In genomic region chr14:20347991-20348541, GRCm38 (mm10) we compare ENCODE assay signal across 8 mouse cellular contexts. TPM values are rescaled to one million over a fixed set of nuclear protein-coding genes. Genes with fewer than 3 reads are reported as not detected.
DNase-seq lines count a peak whose midpoint lies in the region; ATAC-seq and TF ChIP-seq lines count a peak whose summit lies in the region.

Ecd (minus strand) TSS chr14:20348121.
Fam149b (plus strand) TSS chr14:20348162.

- H3K4me3 ChIP-seq in E14TG2a.4 (replicated peaks; ENCODE audit: low read length): peak within 1 kb of the TSS; percentile 96
- peak within 1 kb of the TSS; percentile 87 for H3K4me3 ChIP-seq in forebrain, embryonic 12.5 days (replicated peaks)
- peak within 1 kb of the TSS; percentile 88 for H3K4me3 ChIP-seq in heart, postnatal 0 days (ENCODE audit: low read depth, low read length)
- peak within 1 kb of the TSS; percentile 79 for H3K4me3 ChIP-seq in liver, embryonic 16.5 days (ENCODE audit: low read depth, low read length)
- peak within 1 kb of the TSS; percentile 74 for H3K4me3 ChIP-seq in neural tube, embryonic 13.5 days
- peak within 1 kb of the TSS; percentile 100 for H3K4me3 ChIP-seq in testis, adult 2 months (ENCODE audit: control insufficient read depth, low read depth, low read length)

- peak within 1 kb of the TSS; percentile 78 for H3K4me2 ChIP-seq in forebrain, embryonic 12.5 days
- peak within 1 kb of the TSS; percentile 86 for H3K4me2 ChIP-seq in heart, postnatal 0 days (ENCODE audit: low read depth, low read length)
- H3K4me2 ChIP-seq in liver, embryonic 16.5 days (ENCODE audit: low read depth, low read length): peak within 1 kb of the TSS; percentile 53
- peak within 1 kb of the TSS; percentile 82 for H3K4me2 ChIP-seq in neural tube, embryonic 13.5 days

- no peaks in the 10 kb centered on the region for H3K27me3 ChIP-seq in E14TG2a.4 (ENCODE audit: insufficient read depth, low read length)
- no peaks in the 10 kb centered on the region for H3K27me3 ChIP-seq in forebrain, embryonic 12.5 days
- no peaks in the 10 kb centered on the region for H3K27me3 ChIP-seq in heart, postnatal 0 days (ENCODE audit: control insufficient read depth, insufficient read depth, low read length)
- H3K27me3 ChIP-seq in liver, embryonic 16.5 days (ENCODE audit: control insufficient read depth, insufficient read depth, low read depth, low read length): no peaks in the 10 kb centered on the region
- H3K27me3 ChIP-seq in neural tube, embryonic 13.5 days: no peaks in the 10 kb centered on the region
- H3K27me3 ChIP-seq in testis, adult 2 months (ENCODE audit: control insufficient read depth, insufficient read depth, low read length): no peaks in the 10 kb centered on the region

- peak; percentile 91 for TF ChIP-seq POLR2A in testis, adult 2 months (IDR thresholded peaks at IDR 0.05; ENCODE audit: control insufficient read depth, low read depth, low read length)

- peaks cover 24% of the 10 kb centered on the region for H3K4me1 ChIP-seq in E14TG2a.4 (replicated peaks; ENCODE audit: low read depth, low read length)
- peaks cover 18% of the 10 kb centered on the region for H3K4me1 ChIP-seq in forebrain, embryonic 12.5 days
- peaks cover 14% of the 10 kb centered on the region for H3K4me1 ChIP-seq in heart, postnatal 0 days (ENCODE audit: control insufficient read depth, insufficient read depth)
- peaks cover 14% of the 10 kb centered on the region for H3K4me1 ChIP-seq in liver, embryonic 16.5 days (ENCODE audit: control insufficient read depth, low read depth, low read length)
- H3K4me1 ChIP-seq in neural tube, embryonic 13.5 days (replicated peaks): peaks cover 30% of the 10 kb centered on the region
- H3K4me1 ChIP-seq in testis, adult 2 months (ENCODE audit: control insufficient read depth, insufficient read depth, low read length): no peaks in the 10 kb centered on the region; the same call in 1 of the 2 replicates

- under 1% methylated on average over 42 of the region's 42 CpGs for WGBS in forebrain, embryonic 12.5 days
- WGBS in heart, postnatal 0 days: under 1% methylated on average over 42 of the region's 42 CpGs
- WGBS in liver, embryonic 16.5 days (ENCODE audit: insufficient replicate concordance): under 1% methylated on average over 42 of the region's 42 CpGs
- under 1% methylated on average over 42 of the region's 42 CpGs for WGBS in neural tube, embryonic 13.5 days

- H3K27ac ChIP-seq in forebrain, embryonic 12.5 days: peak within 1 kb of the TSS; percentile 90
- peak within 1 kb of the TSS; percentile 97 for H3K27ac ChIP-seq in heart, postnatal 0 days (ENCODE audit: low read depth)
- H3K27ac ChIP-seq in liver, embryonic 16.5 days (ENCODE audit: low read length): peak within 1 kb of the TSS; percentile 84
- H3K27ac ChIP-seq in neural tube, embryonic 13.5 days (replicated peaks): peak within 1 kb of the TSS; percentile 94
- H3K27ac ChIP-seq in testis, adult 2 months (ENCODE audit: control insufficient read depth, insufficient read depth, low read depth, low read length): peak within 1 kb of the TSS; percentile 97

- peaks cover 15% of the 10 kb centered on the region for H3K9me3 ChIP-seq in E14TG2a.4 (ENCODE audit: low read length)
- no peaks in the 10 kb centered on the region for H3K9me3 ChIP-seq in forebrain, embryonic 12.5 days
- no peaks in the 10 kb centered on the region for H3K9me3 ChIP-seq in heart, postnatal 0 days (replicated peaks; ENCODE audit: control insufficient read depth, low read length)
- H3K9me3 ChIP-seq in liver, embryonic 16.5 days (replicated peaks; ENCODE audit: control insufficient read depth, low read length): no peaks in the 10 kb centered on the region
- no peaks in the 10 kb centered on the region for H3K9me3 ChIP-seq in neural tube, embryonic 13.5 days

- peak within 1 kb of the TSS; percentile 94 for H3K9ac ChIP-seq in forebrain, embryonic 12.5 days
- peak within 1 kb of the TSS; percentile 93 for H3K9ac ChIP-seq in heart, postnatal 0 days (replicated peaks; ENCODE audit: low read depth, low read length)
- peak within 1 kb of the TSS; percentile 92 for H3K9ac ChIP-seq in liver, embryonic 16.5 days (ENCODE audit: low read depth, low read length)
- H3K9ac ChIP-seq in neural tube, embryonic 13.5 days: peak within 1 kb of the TSS; percentile 87

- ATAC-seq in forebrain, embryonic 12.5 days (ENCODE audit: low FRiP score): peak; percentile 99
- ATAC-seq in heart, postnatal 0 days (ENCODE audit: insufficient read depth, low read depth): peak; percentile 98
- ATAC-seq in liver, embryonic 16.5 days (ENCODE audit: low read depth): peak; percentile 99
- ATAC-seq in neural tube, embryonic 13.5 days (ENCODE audit: low read depth): peak; percentile 98

- no peak for TF ChIP-seq CTCF in E14TG2a.4 (conservative IDR thresholded peaks at IDR 0.05; ENCODE audit: low read length)
- TF ChIP-seq CTCF in heart, postnatal 0 days (IDR thresholded peaks at IDR 0.05; ENCODE audit: low read depth): peak; percentile 42
- TF ChIP-seq CTCF in testis, adult 2 months (IDR thresholded peaks at IDR 0.05; ENCODE audit: control insufficient read depth, insufficient read depth, insufficient replicate concordance, low read depth, low read length): no peak

- H3K36me3 ChIP-seq in E14TG2a.4 (ENCODE audit: insufficient read depth, low read length): peaks cover 40% of the 10 kb centered on the region
- H3K36me3 ChIP-seq in forebrain, embryonic 12.5 days (replicated peaks): peaks cover 34% of the 10 kb centered on the region
- peaks cover 26% of the 10 kb centered on the region for H3K36me3 ChIP-seq in heart, postnatal 0 days (replicated peaks; ENCODE audit: control insufficient read depth, insufficient read depth, low read length)
- peaks cover 3% of the 10 kb centered on the region; the same call in 1 of the 2 replicates for H3K36me3 ChIP-seq in liver, embryonic 16.5 days (ENCODE audit: control insufficient read depth, insufficient read depth)
- H3K36me3 ChIP-seq in neural tube, embryonic 13.5 days: peaks cover 41% of the 10 kb centered on the region
- peaks cover 2% of the 10 kb centered on the region; the same call in 1 of the 2 replicates for H3K36me3 ChIP-seq in testis, adult 2 months (ENCODE audit: control insufficient read depth, insufficient read depth, low read length)

- TF ChIP-seq EP300 in heart, postnatal 0 days (IDR thresholded peaks at IDR 0.05; ENCODE audit: low read depth): peak; percentile 13; the same call in 1 of the 2 replicates

- DNase-seq in c-Kit-positive CD71-positive TER-119-positive erythroid progenitor cells, embryonic 14.5 days (ENCODE audit: low spot score): peak; percentile 97
- DNase-seq in heart, postnatal 0 days (ENCODE audit: low spot score): peak; percentile 96
- DNase-seq in kidney, postnatal 4 days: peak; percentile 92 to 94

RNA-seq across cellular contexts. Expression of gene Ecd, which starts in this region (rescaled TPM):
- polyA plus RNA-seq in forebrain, embryonic 12.5 days (2016; fragmentation: Nextera tagmentation; extraction: Ambion mirVana): 63.6 and 64.0 TPM in 2 replicates
- 19.1 and 38.5 TPM in 2 replicates for total RNA-seq in heart, postnatal 0 days (2014; rRNA removed; ENCODE audit: low replicate concordance)
- 23.2 and 24.3 TPM in 2 replicates for polyA plus RNA-seq in heart, postnatal 0 days (2015; fragmentation: Nextera tagmentation; extraction: Ambion mirVana)
- polyA plus RNA-seq in liver, embryonic 16.5 days (2015; fragmentation: Nextera tagmentation; extraction: Ambion mirVana): 24.5 and 24.8 TPM in 2 replicates
- polyA plus RNA-seq in neural tube, embryonic 13.5 days (2015; fragmentation: Nextera tagmentation; extraction: Ambion mirVana): 53.7 and 59.7 TPM in 2 replicates
- polyA plus RNA-seq in testis, adult 2 months (2012; rRNA removed): 19.4 and 19.7 TPM in 2 replicates

RNA-seq across cellular contexts. Expression of gene Fam149b, which starts in this region (rescaled TPM):
- polyA plus RNA-seq in forebrain, embryonic 12.5 days (2016; fragmentation: Nextera tagmentation; extraction: Ambion mirVana): 53.0 and 55.3 TPM in 2 replicates
- total RNA-seq in heart, postnatal 0 days (2014; rRNA removed; ENCODE audit: low replicate concordance): 43.7 and 49.4 TPM in 2 replicates
- 16.5 and 19.1 TPM in 2 replicates for polyA plus RNA-seq in heart, postnatal 0 days (2015; fragmentation: Nextera tagmentation; extraction: Ambion mirVana)
- 7.1 and 8.8 TPM in 2 replicates for polyA plus RNA-seq in liver, embryonic 16.5 days (2015; fragmentation: Nextera tagmentation; extraction: Ambion mirVana)
- 45.4 and 48.2 TPM in 2 replicates for polyA plus RNA-seq in neural tube, embryonic 13.5 days (2015; fragmentation: Nextera tagmentation; extraction: Ambion mirVana)
- polyA plus RNA-seq in testis, adult 2 months (2012; rRNA removed): 51.2 and 54.5 TPM in 2 replicates

Comparison
In these comparisons a context has a peak if more than half of its experiments do, and no peak if none do; other contexts are left out.
1. Peak in every context shown above with its lines: DNase-seq, ATAC-seq, H3K4me3 ChIP-seq and H3K27ac ChIP-seq.